Mouse (Mus musculus) colon, adult 2 months (tissue): ENCODE measurements around the gene Gm21870. TPM values are rescaled to one million over a fixed set of nuclear protein-coding genes. Genes with fewer than 3 reads are reported as not detected.

Experiments used
- polyA plus RNA-seq: library from polyadenylated mRNA; depleted of rRNA; stranded (reverse); fragments of >200 nt; gene quantifications from 2 replicates; pipeline ENCODE4 v1.2.3, GENCODE M21; 2012; rRNA removed

The Gm21870 gene
- not detected in 2 replicates for polyA plus RNA-seq

GRCm38 (mm10) chrX:33986716-33987115 is at the start of gene Gm21870:
Gene Gm21870 (minus strand): TSS chrX:33986816.

GRCm38 (mm10) chrX:33956440-33956839 is 30.2 kb downstream of the Gm21870 start, which contains the start of gene Btbd35f6:
Gene Btbd35f6 (minus strand): TSS chrX:33956540.

Other genes with a start within 250 kb of the Gm21870 start
- not detected in 2 replicates for gene Btbd35f6, start 30.3 kb downstream of the Gm21870 start, polyA plus RNA-seq
- not detected in 2 replicates for gene Btbd35f9, start 174.7 kb upstream of the Gm21870 start, polyA plus RNA-seq